Mouse (Mus musculus) embryonic fibroblast, embryonic 13.5 days (primary cell): ENCODE data around the gene Kif24. TPM values are rescaled to one million over a fixed set of nuclear protein-coding genes. Genes with fewer than 3 reads are reported as not detected.

Source experiments
- H3K27ac ChIP-seq: 2 replicates; pipeline ENCODE4 v1.5.1; 2012; ENCODE audit warnings: low read length, control low read depth, inconsistent platforms; ENCODE audit not compliant: insufficient read depth
- H3K4me1 ChIP-seq: 2 replicates; pipeline ENCODE4 v1.6.1; 2011; ENCODE audit warnings: low read length; ENCODE audit not compliant: control insufficient read depth, insufficient read depth
- H3K4me3 ChIP-seq: 2 replicates; pipeline ENCODE4 v1.5.1; 2011; ENCODE audit warnings: mild to moderate bottlenecking, control low read depth, low read length; ENCODE audit not compliant: insufficient read depth
- CTCF ChIP-seq: IDR thresholded peaks from 2 replicates; pipeline ENCODE4 v1.5.1; 2011; ENCODE audit warnings: mild to moderate bottlenecking, control low read depth, low read length, moderate library complexity, borderline replicate concordance; ENCODE audit not compliant: insufficient read depth
- POLR2A ChIP-seq: IDR thresholded peaks from 2 replicates; pipeline ENCODE4 v1.6.1; 2011; ENCODE audit warnings: low read depth, mild to moderate bottlenecking, control low read depth, low read length, moderate library complexity
- polyA plus RNA-seq: library from polyadenylated mRNA; stranded (reverse); fragments of >200 nt; gene quantifications from 2 replicates; pipeline ENCODE4 v1.2.4, GENCODE M21; 2011; ENCODE audit warnings: low read depth; ENCODE audit not compliant: missing spikeins, insufficient read length

Kif24 gene
- polyA plus RNA-seq, 1 experiment, result 5.8 TPM

DNA sequence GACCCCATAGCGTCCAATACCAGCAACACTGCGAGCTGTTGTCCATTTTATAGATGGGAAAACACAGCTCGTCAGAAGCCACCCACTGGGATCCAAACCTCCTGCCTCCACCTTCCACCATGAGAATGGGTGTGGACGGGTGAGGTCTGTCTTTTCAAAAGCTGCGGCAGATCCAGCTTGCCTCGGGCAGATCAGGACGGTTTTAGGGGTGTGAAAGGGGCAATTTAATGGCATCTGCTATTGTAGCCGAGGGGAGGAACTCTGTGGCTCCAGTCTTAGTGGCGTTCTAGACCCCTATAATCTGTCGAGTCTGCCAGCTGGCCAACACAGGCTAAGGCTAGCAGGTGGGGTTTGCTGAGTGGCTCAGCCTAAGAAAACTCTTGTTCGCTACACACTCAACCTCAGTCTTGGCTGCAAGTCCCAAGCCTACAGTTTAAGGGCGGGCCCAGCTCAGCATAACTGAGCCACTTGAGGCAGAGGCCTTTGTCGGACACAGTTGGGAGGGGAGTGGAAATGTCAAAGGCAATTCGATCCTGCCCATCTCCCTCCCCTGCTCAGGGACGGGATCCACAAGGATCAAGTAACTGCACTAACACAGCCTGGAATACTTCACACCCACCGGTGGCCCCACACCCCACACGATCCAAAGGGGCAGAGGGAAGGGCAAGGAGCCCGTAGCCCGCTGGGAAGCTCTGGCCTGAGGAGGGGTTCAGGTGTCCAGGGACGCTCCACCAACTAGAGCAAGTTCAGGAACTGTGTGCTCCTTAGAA lies 37.7 kb upstream of the Kif24 start:
- Histone ChIP-seq H3K4me3 (peak overlapping the region; percentile 48), H3K27ac (no peak overlapping the region), H3K4me1 (no peaks in the 10 kb centered on the region)
- TF ChIP-seq CTCF (no peak), POLR2A (no peak)

- Histone ChIP-seq H3K4me1 (no peaks in the 10 kb centered on the region), H3K27ac (no peak overlapping the region), H3K4me3 (no peak overlapping the region)
- TF ChIP-seq CTCF, result no peak
- TF ChIP-seq POLR2A, result no peak
These were observed 36.1 kb upstream of the Kif24 start for GRCm38 (mm10) chr4:41500787-41501186.

DNA sequence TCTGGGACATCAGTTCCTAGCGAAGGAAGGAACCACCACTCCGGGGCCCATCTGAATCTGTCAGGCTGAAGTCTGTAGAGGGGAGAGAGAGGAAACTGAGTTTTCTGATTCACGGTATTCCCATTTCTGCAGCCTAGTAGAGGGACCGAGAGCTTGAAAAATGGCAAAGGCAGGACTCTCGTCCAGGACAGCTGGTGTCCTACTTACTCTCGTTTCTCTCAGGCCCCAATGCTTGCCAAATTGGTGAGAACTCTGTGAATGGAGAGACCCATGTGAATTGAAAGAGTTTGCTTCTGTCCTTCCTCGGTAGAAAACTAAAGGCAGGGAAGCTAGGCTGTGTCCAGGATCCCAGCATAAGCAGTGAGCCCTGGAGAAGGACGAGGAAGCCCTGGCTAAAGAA lies 34.9 kb upstream of the Kif24 start:
- H3K4me3 ChIP-seq, result no peak overlapping the region
- H3K4me1 ChIP-seq, result no peaks in the 10 kb centered on the region
- TF ChIP-seq POLR2A (no peak), CTCF (no peak)
- no peak overlapping the region for H3K27ac ChIP-seq

GRCm38 (mm10) chr4:41498921-41499391 lies 34.3 kb upstream of the Kif24 start:
- TF ChIP-seq CTCF (no peak), POLR2A (no peak)
- Histone ChIP-seq H3K4me1 (no peaks in the 10 kb centered on the region), H3K4me3 (no peak overlapping the region), H3K27ac (no peak overlapping the region)

- no peak overlapping the region for H3K4me3 ChIP-seq
- no peak overlapping the region for H3K27ac ChIP-seq
- no peaks in the 10 kb centered on the region for H3K4me1 ChIP-seq
- no peak for TF ChIP-seq POLR2A
- no peak for TF ChIP-seq CTCF
These were observed 33.5 kb upstream of the Kif24 start for GRCm38 (mm10) chr4:41497995-41498845.

GRCm38 (mm10) chr4:41497579-41497978 lies 32.9 kb upstream of the Kif24 start:
- Histone ChIP-seq H3K27ac (no peak overlapping the region), H3K4me3 (no peak overlapping the region), H3K4me1 (no peaks in the 10 kb centered on the region)
- no peak for TF ChIP-seq POLR2A
- peak; percentile 44; the same call in 1 of the 2 replicates for TF ChIP-seq CTCF

DNA sequence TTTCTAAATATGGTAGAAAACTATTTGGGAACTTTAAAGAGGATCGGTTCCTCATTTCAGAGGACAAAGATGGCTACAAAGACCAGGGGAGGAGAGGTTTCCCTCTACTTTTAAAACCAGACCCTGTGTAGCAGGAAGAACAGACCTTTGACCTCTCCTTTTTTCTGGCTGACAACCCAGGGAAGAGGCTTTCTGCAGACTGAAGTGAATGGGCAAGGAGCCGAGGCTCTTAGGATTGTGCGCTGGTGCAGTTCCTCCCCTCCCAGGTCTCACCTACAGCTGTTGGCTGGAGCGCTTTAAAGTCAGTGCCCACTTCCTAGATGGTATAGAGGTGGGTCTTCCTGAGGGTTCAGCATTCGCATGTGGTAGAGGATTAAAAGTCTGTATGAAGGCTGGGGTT lies 32.4 kb upstream of the Kif24 start:
- no peaks in the 10 kb centered on the region for H3K4me1 ChIP-seq
- no peak for TF ChIP-seq POLR2A
- TF ChIP-seq CTCF, result no peak
- no peak overlapping the region for H3K4me3 ChIP-seq
- H3K27ac ChIP-seq, result no peak overlapping the region

DNA sequence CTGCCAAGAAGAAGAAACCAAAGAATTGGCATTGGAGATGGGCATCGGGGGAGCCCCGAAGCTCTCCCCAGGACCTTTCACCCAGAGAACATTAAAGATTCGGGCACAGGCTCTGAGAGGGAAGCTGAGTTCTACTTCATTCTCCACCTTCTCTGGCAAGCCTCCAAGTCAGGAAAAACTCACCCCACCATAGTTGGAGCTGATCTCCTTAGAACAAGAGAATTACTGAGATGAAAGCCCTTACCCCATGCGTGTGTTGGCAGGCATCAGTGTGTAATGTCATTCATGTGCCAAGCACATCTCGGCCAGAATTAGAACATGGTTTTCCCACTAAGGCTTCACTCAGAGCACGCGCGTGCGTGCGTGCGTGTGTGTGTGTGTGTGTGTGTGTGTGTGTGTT lies 31.2 kb upstream of the Kif24 start:
- TF ChIP-seq CTCF (no peak), POLR2A (no peak)
- no peak overlapping the region for H3K4me3 ChIP-seq

DNA sequence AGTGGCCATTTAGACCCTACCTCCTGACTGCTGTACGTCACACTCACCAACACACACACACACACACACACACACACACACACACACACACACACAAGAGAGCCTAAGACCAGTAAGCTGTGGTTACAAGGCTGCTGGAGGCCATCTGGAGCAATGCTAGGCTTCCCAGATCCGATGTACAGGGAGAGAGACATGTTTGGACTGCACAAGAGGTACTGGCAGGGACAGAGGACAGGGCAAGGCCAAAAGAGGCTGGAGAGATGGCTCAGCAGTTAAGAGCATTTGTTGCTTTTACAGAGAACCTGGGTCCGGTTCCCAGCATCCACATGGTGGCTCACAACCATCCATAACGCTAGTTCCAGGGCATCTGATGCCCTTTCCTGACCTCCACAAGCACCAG lies 30.4 kb upstream of the Kif24 start:
- Histone ChIP-seq H3K4me1 (no peaks in the 10 kb centered on the region), H3K4me3 (no peak overlapping the region), H3K27ac (no peak overlapping the region)
- TF ChIP-seq POLR2A, result no peak
- TF ChIP-seq CTCF, result no peak

More for the DNA sequence above, 31.2 kb upstream of the Kif24 start:
- no peak overlapping the region for H3K27ac ChIP-seq
- H3K4me1 ChIP-seq, result no peaks in the 10 kb centered on the region

DNA sequence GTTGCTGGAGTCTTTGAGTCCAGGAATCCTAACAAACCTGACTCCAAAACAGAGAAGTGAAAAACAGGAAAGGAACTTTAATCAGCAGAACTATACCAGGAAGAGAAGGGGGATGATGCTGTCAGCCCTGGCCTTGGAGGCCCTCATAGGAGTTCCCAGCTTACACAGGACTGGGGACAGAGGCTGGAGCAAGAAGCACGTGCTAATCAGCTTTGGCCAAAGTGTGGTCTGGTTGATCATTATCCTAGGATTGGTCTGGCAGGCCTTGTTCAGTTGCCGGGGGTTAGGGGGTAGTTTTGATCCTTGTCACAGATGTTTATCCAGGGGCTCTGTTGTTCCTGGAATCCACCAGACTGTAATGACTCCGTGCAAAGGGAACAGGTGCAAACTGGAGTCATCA lies 29.7 kb upstream of the Kif24 start:
- no peak for TF ChIP-seq CTCF
- no peak for TF ChIP-seq POLR2A
- no peaks in the 10 kb centered on the region for H3K4me1 ChIP-seq
- H3K27ac ChIP-seq, result no peak overlapping the region
- H3K4me3 ChIP-seq, result no peak overlapping the region
